Mouse (Mus musculus) CH12.LX (cell line): ENCODE results near the gene Fgd6.

Source experiments
- CHD1 ChIP-seq: IDR thresholded peaks from 2 replicates; pipeline ENCODE4 v1.6.1; 2012; ENCODE audit warnings: low read depth, low read length, improper control_type of control experiment, inconsistent platforms
- CTCF ChIP-seq, 2 experiments: IDR thresholded peaks in 1 of 2; conservative IDR thresholded peaks in 1 of 2; 2 replicates each; pipeline ENCODE4 v1.5.1; 2011 to 2012; ENCODE audit warnings: low read depth in 2 of 2, low read length in 2 of 2, improper control_type of control experiment in 1 of 2, inconsistent platforms in 1 of 2, mild to moderate bottlenecking in 1 of 2, moderate library complexity in 1 of 2
- EP300 ChIP-seq: IDR thresholded peaks from 2 replicates; pipeline ENCODE4 v1.6.1; 2011; ENCODE audit warnings: low read length, improper control_type of control experiment
- MAX ChIP-seq: IDR thresholded peaks from 2 replicates; pipeline ENCODE4 v1.6.1; 2011; ENCODE audit warnings: low read length, improper control_type of control experiment
- MAZ ChIP-seq: IDR thresholded peaks from 2 replicates; pipeline ENCODE4 v1.6.1; 2012; ENCODE audit warnings: low read depth, mild to moderate bottlenecking, inconsistent platforms, low read length, improper control_type of control experiment, moderate library complexity
- PAX5 ChIP-seq: IDR thresholded peaks from 2 replicates; pipeline ENCODE4 v1.6.1; 2012; ENCODE audit warnings: low read length, inconsistent platforms, mixed read lengths
- POLR2A ChIP-seq: IDR thresholded peaks from 2 replicates; pipeline ENCODE4 v1.6.1; 2011; ENCODE audit warnings: low read depth, mild to moderate bottlenecking, improper control_type of control experiment, low read length
- RAD21 ChIP-seq: IDR thresholded peaks from 2 replicates; pipeline ENCODE4 v1.6.1; 2011; ENCODE audit warnings: low read depth, mild to moderate bottlenecking, low read length, improper control_type of control experiment, moderate library complexity
- SMC3 ChIP-seq: IDR thresholded peaks from 2 replicates; pipeline ENCODE4 v1.6.1; 2011; ENCODE audit warnings: low read depth, low read length, improper control_type of control experiment
- TBP ChIP-seq: conservative IDR thresholded peaks from 2 replicates; pipeline ENCODE4 v1.6.1; 2011; ENCODE audit warnings: low read depth, low read length, improper control_type of control experiment
- UBTF ChIP-seq: IDR thresholded peaks from 2 replicates; pipeline ENCODE4 v1.6.1; 2012; ENCODE audit warnings: low read depth, mild to moderate bottlenecking, inconsistent platforms, low read length, improper control_type of control experiment, moderate library complexity
- ZNF384 ChIP-seq: IDR thresholded peaks from 2 replicates; pipeline ENCODE4 v1.6.1; 2012; ENCODE audit warnings: low read depth, low read length, improper control_type of control experiment, inconsistent platforms

GRCm38 (mm10) chr10:94036375-94036758 lies 566 bp downstream of the Fgd6 start:
- no peak for TF ChIP-seq POLR2A
- no peak for TF ChIP-seq PAX5
- TF ChIP-seq CTCF (conservative IDR thresholded peaks at IDR 0.05 in 1 of 2, IDR thresholded peaks at IDR 0.05 in 1 of 2; ENCODE audit: low read depth in 2 of 2, low read length in 2 of 2): no peak
- TF ChIP-seq MAX: no peak
- TF ChIP-seq ZNF384: no peak
- TF ChIP-seq EP300: no peak
- no peak for TF ChIP-seq CHD1
- no peak for TF ChIP-seq RAD21
- no peak for TF ChIP-seq TBP
- peak; percentile 20; the same call in 1 of the 2 replicates for TF ChIP-seq UBTF
- TF ChIP-seq MAZ: no peak
- TF ChIP-seq SMC3: no peak
